Mouse (Mus musculus) CH12.LX (cell line): ENCODE measurements around the gene Hopx. TPM values are rescaled to one million over a fixed set of nuclear protein-coding genes. Genes with fewer than 3 reads are reported as not detected.

Source experiments
- DNase-seq: peaks from one replicate; pipeline ENCODE4 v3.0.0-alpha.2; 2013; ENCODE audit errors: extremely low read depth
- H3K27ac ChIP-seq: 2 replicates; pipeline ENCODE4 v1.5.1; 2012; ENCODE audit warnings: low read depth, mild to moderate bottlenecking, control low read depth, moderate library complexity; ENCODE audit not compliant: insufficient read depth
- H3K27me3 ChIP-seq: replicated peaks from 2 replicates; pipeline ENCODE3; 2012; ENCODE audit warnings: inconsistent platforms
- H3K36me3 ChIP-seq, 2 experiments: replicated peaks in 1 of 2; 2 replicates each; pipeline versions ENCODE3 to v1.6.1; 2012; ENCODE audit warnings: inconsistent platforms in 1 of 2, low read length in 1 of 2, mild to moderate bottlenecking in 1 of 2, mixed read lengths in 1 of 2, moderate library complexity in 1 of 2; ENCODE audit not compliant: control insufficient read depth in 1 of 2, insufficient read depth in 1 of 2
- H3K4me1 ChIP-seq, 2 experiments: 2 replicates each; pipeline ENCODE4 v1.6.1; 2012; ENCODE audit warnings: inconsistent platforms in 1 of 2, moderate library complexity in 1 of 2; ENCODE audit not compliant: insufficient read depth in 2 of 2, control insufficient read depth in 1 of 2
- H3K4me2 ChIP-seq: 2 replicates; pipeline ENCODE4 v1.6.1; 2012; ENCODE audit warnings: low read depth, mild to moderate bottlenecking, control low read depth; ENCODE audit not compliant: poor library complexity, insufficient read depth, severe bottlenecking
- H3K4me3 ChIP-seq, 3 experiments: fragments of 150-350 bp in 1 of 3; sonication (generic) in 1 of 3; replicated peaks in 1 of 3; 2 replicates each; pipeline versions ENCODE3 to v1.5.1; 2011 to 2012; ENCODE audit warnings: low read depth in 2 of 3, low read length in 2 of 3, mild to moderate bottlenecking in 2 of 3, moderate library complexity in 2 of 3, control low read depth in 1 of 3, improper control_type of control experiment in 1 of 3, inconsistent platforms in 1 of 3, mixed read lengths in 1 of 3; ENCODE audit not compliant: poor library complexity in 1 of 3
- H3K79me2 ChIP-seq: replicated peaks from 2 replicates; pipeline ENCODE4 v1.6.1; 2012; ENCODE audit warnings: mild to moderate bottlenecking, moderate library complexity; ENCODE audit not compliant: control insufficient read depth, poor library complexity, insufficient read depth, severe bottlenecking; ENCODE audit errors: extremely low read depth
- H3K9ac ChIP-seq: 2 replicates; pipeline ENCODE4 v1.6.1; 2012; ENCODE audit warnings: low read depth, mild to moderate bottlenecking, control low read depth, moderate library complexity; ENCODE audit not compliant: insufficient read depth
- H3K9me3 ChIP-seq: replicated peaks from 2 replicates; pipeline ENCODE3; 2012; ENCODE audit warnings: low read length, inconsistent platforms, mixed read lengths
- BHLHE40 ChIP-seq: IDR thresholded peaks from 2 replicates; pipeline ENCODE4 v1.6.1; 2011; ENCODE audit warnings: mild to moderate bottlenecking, low read depth, low read length, improper control_type of control experiment
- CHD2 ChIP-seq: IDR thresholded peaks from 2 replicates; pipeline ENCODE4 v1.6.1; 2011; ENCODE audit warnings: low read length, improper control_type of control experiment
- ELF1 ChIP-seq: IDR thresholded peaks from 2 replicates; pipeline ENCODE4 v1.6.1; 2014; ENCODE audit warnings: low read depth, mild to moderate bottlenecking, inconsistent platforms, low read length, improper control_type of control experiment
- EP300 ChIP-seq: IDR thresholded peaks from 2 replicates; pipeline ENCODE4 v1.6.1; 2011; ENCODE audit warnings: low read length, improper control_type of control experiment
- ETS1 ChIP-seq: conservative IDR thresholded peaks from 2 replicates; pipeline ENCODE4 v1.6.1; 2012; ENCODE audit warnings: low read depth, mild to moderate bottlenecking, inconsistent platforms, low read length, improper control_type of control experiment, moderate library complexity
- GABPA ChIP-seq: IDR thresholded peaks from 2 replicates; pipeline ENCODE4 v1.6.1; 2012; ENCODE audit warnings: low read depth, low read length, improper control_type of control experiment, inconsistent platforms; ENCODE audit not compliant: insufficient replicate concordance
- IRF4 ChIP-seq: IDR thresholded peaks from 2 replicates; pipeline ENCODE4 v1.6.1; 2014; ENCODE audit warnings: low read depth, mild to moderate bottlenecking, inconsistent platforms, low read length, improper control_type of control experiment
- JUND ChIP-seq: conservative IDR thresholded peaks from 2 replicates; pipeline ENCODE4 v1.6.1; 2011; ENCODE audit warnings: low read depth, low read length, improper control_type of control experiment
- MAFK ChIP-seq: IDR thresholded peaks from 2 replicates; pipeline ENCODE4 v1.6.1; 2011; ENCODE audit warnings: low read length, improper control_type of control experiment; ENCODE audit not compliant: insufficient replicate concordance
- MXI1 ChIP-seq: IDR thresholded peaks from 2 replicates; pipeline ENCODE4 v1.6.1; 2011; ENCODE audit warnings: mild to moderate bottlenecking, low read depth, low read length, improper control_type of control experiment
- MYC ChIP-seq: IDR thresholded peaks from 2 replicates; pipeline ENCODE4 v1.6.1; 2011; ENCODE audit warnings: low read depth, mild to moderate bottlenecking, improper control_type of control experiment, low read length
- NRF1 ChIP-seq: IDR thresholded peaks from 2 replicates; pipeline ENCODE4 v1.6.1; 2014; ENCODE audit warnings: low read depth, mild to moderate bottlenecking, inconsistent platforms, low read length, improper control_type of control experiment, moderate library complexity
- POLR2AphosphoS2 ChIP-seq: IDR thresholded peaks from 2 replicates; pipeline ENCODE4 v1.6.1; 2011; ENCODE audit warnings: low read depth, low read length, improper control_type of control experiment
- RAD21 ChIP-seq: IDR thresholded peaks from 2 replicates; pipeline ENCODE4 v1.6.1; 2011; ENCODE audit warnings: low read depth, mild to moderate bottlenecking, low read length, improper control_type of control experiment, moderate library complexity
- RCOR1 ChIP-seq: conservative IDR thresholded peaks from 2 replicates; pipeline ENCODE4 v1.6.1; 2012; ENCODE audit warnings: low read depth, mild to moderate bottlenecking, inconsistent platforms, low read length, improper control_type of control experiment
- SIN3A ChIP-seq: IDR thresholded peaks from 2 replicates; pipeline ENCODE4 v1.6.1; 2012; ENCODE audit warnings: low read length, improper control_type of control experiment, inconsistent platforms
- TCF12 ChIP-seq: IDR thresholded peaks from 2 replicates; pipeline ENCODE4 v1.6.1; 2014; ENCODE audit warnings: low read depth, mild to moderate bottlenecking, inconsistent platforms, low read length, improper control_type of control experiment
- UBTF ChIP-seq: IDR thresholded peaks from 2 replicates; pipeline ENCODE4 v1.6.1; 2012; ENCODE audit warnings: low read depth, mild to moderate bottlenecking, inconsistent platforms, low read length, improper control_type of control experiment, moderate library complexity
- USF1 ChIP-seq: IDR thresholded peaks from 2 replicates; pipeline ENCODE4 v1.6.1; 2014; ENCODE audit warnings: low read depth, mild to moderate bottlenecking, inconsistent platforms, low read length, improper control_type of control experiment
- USF2 ChIP-seq: conservative IDR thresholded peaks from 2 replicates; pipeline ENCODE4 v1.6.1; 2011; ENCODE audit warnings: low read depth, low read length, improper control_type of control experiment
- ZC3H11A ChIP-seq: IDR thresholded peaks from 2 replicates; pipeline ENCODE4 v1.6.1; 2012; ENCODE audit warnings: low read depth, mild to moderate bottlenecking, inconsistent platforms, low read length, improper control_type of control experiment
- ZKSCAN1 ChIP-seq: IDR thresholded peaks from 2 replicates; pipeline ENCODE4 v1.6.1; 2012; ENCODE audit warnings: low read depth, inconsistent platforms, low read length, improper control_type of control experiment, borderline replicate concordance
- ZMIZ1 ChIP-seq: IDR thresholded peaks from 2 replicates; pipeline ENCODE4 v1.6.1; 2012; ENCODE audit warnings: low read depth, mild to moderate bottlenecking, inconsistent platforms, low read length, improper control_type of control experiment
- dilution Hi-C: fragments of 300-500 bp; cut with MboI; formaldehyde crosslinking; loops from 2 replicates; pipeline ENCODE4 v1.14.3; 2020; ENCODE audit warnings: low sequenced_read_pairs; ENCODE audit not compliant: extremely low pct_unique_long_range_greater_than_20kb, extremely low pct_ligation_motif_present
- in situ Hi-C: fragments of 300-500 bp; cut with MboI; formaldehyde crosslinking; loops from 3 replicates; pipeline ENCODE4 v1.14.3; 2019; ENCODE audit warnings: low sequenced_read_pairs, low pct_ligation_motif_present, low pct_unique_long_range_greater_than_20kb, mixed read lengths
- polyA plus RNA-seq: library from polyadenylated mRNA; unstranded; fragments of >175 nt; gene quantifications from 2 replicates; pipeline ENCODE4 v1.2.1, GENCODE M21; 2012; ENCODE audit warnings: low read depth; ENCODE audit not compliant: insufficient read length
- total RNA-seq, 2 experiments: library from RNA; depleted of rRNA; stranded (reverse); fragments of 300-350 nt in 1 of 2; fragments of >200 nt in 1 of 2; gene quantifications; 2 replicates each; pipeline ENCODE4 v1.2.3; 2012 to 2014

Gene Hopx
- total and polyA plus RNA-seq, 3 experiments, result 15.1 to 26.4 (median 20.0) TPM

DNA sequence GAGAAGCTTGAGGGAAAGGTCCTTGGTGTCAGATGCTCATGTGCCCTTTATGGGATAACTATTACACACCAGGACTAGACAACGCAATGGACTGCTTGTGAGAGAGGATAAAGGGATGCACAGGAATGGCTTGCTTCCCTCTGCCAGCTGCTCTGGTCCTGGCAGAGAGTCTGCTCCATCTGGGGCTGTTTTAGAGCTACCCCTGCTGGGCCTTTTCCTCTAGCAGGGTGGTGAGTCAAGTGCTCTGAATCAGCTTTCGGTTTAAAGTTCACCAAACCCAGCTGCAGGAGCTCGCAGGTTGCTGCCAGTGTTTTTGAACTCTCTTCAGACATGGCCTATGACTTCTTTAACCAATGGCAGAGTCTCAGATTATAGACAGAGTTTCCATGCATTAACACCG is 39.0 kb downstream of the Hopx start:
- H3K9me3 ChIP-seq, result no peaks in the 10 kb centered on the region
- H3K27me3 ChIP-seq, result no peaks in the 10 kb centered on the region
- H3K9ac ChIP-seq, result no peak overlapping the region
- no peak overlapping the region for H3K4me3 ChIP-seq
- in situ Hi-C loops, result no loop called here
- no peaks in the 10 kb centered on the region for H3K4me1 ChIP-seq
- H3K79me2 ChIP-seq, result no peaks in the 10 kb centered on the region
- H3K27ac ChIP-seq, result no peak overlapping the region
- dilution Hi-C loops, result no loop called here
- no peak for DNase-seq
- H3K4me2 ChIP-seq, result no peak overlapping the region
- TF ChIP-seq RCOR1, result no peak
- TF ChIP-seq ZC3H11A, result no peak
- TF ChIP-seq MYC, result no peak
- no peak for TF ChIP-seq NRF1
- TF ChIP-seq SIN3A, result no peak
- TF ChIP-seq ETS1, result no peak
- TF ChIP-seq ELF1, result no peak
- no peak for TF ChIP-seq ZMIZ1
- no peaks in the 10 kb centered on the region for H3K36me3 ChIP-seq

DNA sequence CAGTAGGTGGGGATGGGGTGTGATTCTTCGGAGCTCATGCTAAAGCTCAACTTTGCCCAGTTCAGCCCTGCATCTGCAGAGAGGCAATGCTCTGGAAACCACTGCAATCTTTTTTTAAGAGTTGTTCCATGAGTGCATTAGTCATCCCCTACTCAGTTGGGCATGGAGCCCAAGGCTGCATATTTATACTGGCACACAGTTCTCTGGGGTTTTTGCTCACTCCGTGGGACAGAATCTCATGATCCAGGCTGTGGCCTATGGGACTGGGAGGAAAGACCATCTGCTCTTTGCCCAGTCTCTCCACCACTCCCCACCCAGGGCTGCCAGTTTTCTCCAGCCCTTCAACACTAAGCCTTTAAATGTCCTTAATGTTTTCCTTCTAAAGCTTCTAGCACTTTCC is 40.0 kb downstream of the Hopx start:
- no peak overlapping the region for H3K9ac ChIP-seq
- H3K4me3 ChIP-seq, result no peak overlapping the region
- DNase-seq, result no peak
- no peaks in the 10 kb centered on the region for H3K9me3 ChIP-seq
- H3K27me3 ChIP-seq, result no peaks in the 10 kb centered on the region
- no peak for TF ChIP-seq EP300
- TF ChIP-seq BHLHE40, result no peak
- no peak for TF ChIP-seq USF1
- no peak for TF ChIP-seq SIN3A
- TF ChIP-seq ZMIZ1, result no peak
- TF ChIP-seq UBTF, result no peak
- TF ChIP-seq USF2, result no peak
- TF ChIP-seq TCF12, result no peak
- TF ChIP-seq GABPA, result no peak
- TF ChIP-seq ZKSCAN1, result no peak
- no peak for TF ChIP-seq MXI1
- TF ChIP-seq MAFK, result no peak
- TF ChIP-seq IRF4, result no peak
- no peak for TF ChIP-seq RCOR1
- no peak for TF ChIP-seq ELF1
- no peak for TF ChIP-seq CHD2
- no peak for TF ChIP-seq RAD21
- no peak for TF ChIP-seq JUND
- TF ChIP-seq ETS1, result no peak
- TF ChIP-seq POLR2AphosphoS2, result no peak
- H3K36me3 ChIP-seq, result no peaks in the 10 kb centered on the region
- dilution Hi-C loops, result no loop called here
- H3K27ac ChIP-seq, result no peak overlapping the region
- no peaks in the 10 kb centered on the region for H3K4me1 ChIP-seq
- H3K79me2 ChIP-seq, result no peaks in the 10 kb centered on the region
- in situ Hi-C loops, result no loop called here
- no peak overlapping the region for H3K4me2 ChIP-seq
